In genomic region chr5:123150641-123151040, GRCm38 (mm10) we compare ENCODE assay signal across 9 mouse cellular contexts. TPM values are rescaled to one million over a fixed set of nuclear protein-coding genes. Genes with fewer than 3 reads are reported as not detected.
A peak's percentile ranks its signal among the peaks of the same experiment; 100 is the strongest.
DNase-seq lines count a peak whose midpoint lies in the region; ATAC-seq and TF ChIP-seq lines count a peak whose summit lies in the region.
"Had no signal": no experiment of that assay in that cellular context is flagged by ENCODE, and none has a peak within 500 bp of the region (broad histone marks: within the 10 kb centered on the region; RNA-seq: fewer than 3 reads in every experiment).

No protein-coding gene starts in this region.

- no peak for ATAC-seq in hindbrain, embryonic 13.5 days (ENCODE audit: low FRiP score)
- ATAC-seq in stomach, postnatal 0 days (ENCODE audit: low FRiP score, low TSS enrichment), result peak; percentile 0; the same call in 1 of the 2 replicates
- no peak for ATAC-seq in frontal cortex, adult (ENCODE audit: low TSS enrichment)
- ATAC-seq: Patski had no signal

- H3K27me3 ChIP-seq in heart, embryonic 10.5 days (ENCODE audit: insufficient read depth, poor library complexity, severe bottlenecking), result no peaks in the 10 kb centered on the region
- no peaks in the 10 kb centered on the region for H3K27me3 ChIP-seq in hindbrain, embryonic 13.5 days
- no peaks in the 10 kb centered on the region for H3K27me3 ChIP-seq in stomach, postnatal 0 days (ENCODE audit: control insufficient read depth, insufficient read depth, low read length)
- H3K27me3 ChIP-seq: Patski had no signal

- peak overlapping the region; percentile 61 for H3K4me2 ChIP-seq in hindbrain, embryonic 13.5 days
- H3K4me2 ChIP-seq in stomach, postnatal 0 days (replicated peaks; ENCODE audit: low read depth), result peak overlapping the region; percentile 48

- H3K27ac ChIP-seq in heart, embryonic 10.5 days, result 0 out of 2 replicates have a peak overlapping the region, but pooled peaks have one; percentile 44
- peak overlapping the region; percentile 94 for H3K27ac ChIP-seq in bone marrow, adult 2 months (ENCODE audit: control insufficient read depth, insufficient read depth, low read depth, low read length, poor library complexity)
- H3K27ac ChIP-seq in hindbrain, embryonic 13.5 days, result peak overlapping the region; percentile 13; the same call in 1 of the 2 replicates
- H3K27ac ChIP-seq in stomach, postnatal 0 days (replicated peaks), result no peak overlapping the region

- H3K4me1 ChIP-seq in heart, embryonic 10.5 days, result peaks cover 52% of the 10 kb centered on the region
- H3K4me1 ChIP-seq in bone marrow, adult 2 months (ENCODE audit: control insufficient read depth, insufficient read depth, low read length), result peaks cover 15% of the 10 kb centered on the region
- peaks cover 67% of the 10 kb centered on the region for H3K4me1 ChIP-seq in hindbrain, embryonic 13.5 days (replicated peaks)
- H3K4me1 ChIP-seq in stomach, postnatal 0 days (replicated peaks; ENCODE audit: control insufficient read depth, insufficient read depth), result peaks cover 4% of the 10 kb centered on the region

- H3K9me3 ChIP-seq in heart, embryonic 10.5 days, result no peaks in the 10 kb centered on the region
- H3K9me3 ChIP-seq in hindbrain, embryonic 13.5 days, result no peaks in the 10 kb centered on the region
- no peaks in the 10 kb centered on the region for H3K9me3 ChIP-seq in stomach, postnatal 0 days (ENCODE audit: control insufficient read depth, low read length)

- WGBS in heart, embryonic 10.5 days, result 54% methylated on average over 7 of the region's 7 CpGs
- 3% methylated on average over 7 of the region's 7 CpGs for WGBS in bone marrow, adult 2 months
- 58% methylated on average over 7 of the region's 7 CpGs for WGBS in hindbrain, embryonic 13.5 days
- 21% methylated on average over 7 of the region's 7 CpGs for WGBS in stomach, postnatal 0 days

- peak overlapping the region; percentile 46; the same call in 1 of the 2 replicates for H3K4me3 ChIP-seq in heart, embryonic 10.5 days
- H3K4me3 ChIP-seq in bone marrow, adult 2 months (replicated peaks; ENCODE audit: control insufficient read depth, low read depth, low read length), result peak overlapping the region; percentile 71
- peak overlapping the region; percentile 44 for H3K4me3 ChIP-seq in hindbrain, embryonic 13.5 days
- peak overlapping the region; percentile 30; the same call in 1 of the 2 replicates for H3K4me3 ChIP-seq in stomach, postnatal 0 days (ENCODE audit: low read depth, low read length)

- H3K9ac ChIP-seq in hindbrain, embryonic 13.5 days, result peak overlapping the region; percentile 64
- H3K9ac ChIP-seq in stomach, postnatal 0 days (ENCODE audit: low read length), result peak overlapping the region; percentile 31; the same call in 1 of the 2 replicates

- TF ChIP-seq CTCF in bone marrow, adult 2 months (IDR thresholded peaks at IDR 0.05; ENCODE audit: control insufficient read depth, insufficient read depth, low read length), result no peak
- no peak for TF ChIP-seq CTCF in stomach, postnatal 0 days (IDR thresholded peaks at IDR 0.05; ENCODE audit: low read depth)

- DNase-seq in heart, embryonic 10.5 days (ENCODE audit: low spot score), result no peak
- DNase-seq in heart, postnatal 14 days, result no peak
- peak; percentile 46 to 48 for DNase-seq in lung, postnatal 4 days
- DNase-seq in stomach, postnatal 0 days (ENCODE audit: low spot score), result no peak
- no peak for DNase-seq in left cerebral cortex, postnatal 14 days (ENCODE audit: low spot score in 2 of 2)

- intact Hi-C loops in heart, postnatal 14 days (cut with DNase I), result no loop called here
- intact Hi-C loops in left cerebral cortex, postnatal 14 days (cut with DNase I), result no loop called here

- TF ChIP-seq POLR2A in bone marrow, adult 2 months (IDR thresholded peaks at IDR 0.05; ENCODE audit: borderline replicate concordance, control insufficient read depth, low read depth, low read length), result no peak

- no peak for TF ChIP-seq EP300 in stomach, postnatal 0 days (optimal IDR thresholded peaks at IDR 0.05)

- H3K36me3 ChIP-seq in heart, embryonic 10.5 days, result peaks cover 93% of the 10 kb centered on the region
- peaks cover 69% of the 10 kb centered on the region for H3K36me3 ChIP-seq in hindbrain, embryonic 13.5 days
- peaks cover 30% of the 10 kb centered on the region for H3K36me3 ChIP-seq in stomach, postnatal 0 days (ENCODE audit: control insufficient read depth, insufficient read depth, low read length)

RNA-seq across cellular contexts. Expression of gene Setd1b, which starts 8.6 kb away (rescaled TPM):
- polyA plus RNA-seq in heart, embryonic 10.5 days (2016; fragmentation: Nextera tagmentation; extraction: Ambion mirVana), result 5.4 and 9.8 TPM in 2 replicates
- total RNA-seq in heart, postnatal 14 days (2021), result 10 to 100 TPM; 18.1 to 21.3 TPM
- polyA plus RNA-seq in bone marrow, adult 2 months (2011; ENCODE audit: insufficient read depth, insufficient read length, low replicate concordance, missing spikeins), result 27.7 and 34.2 TPM in 2 replicates
- 12.9 and 13.1 TPM in 2 replicates for polyA plus RNA-seq in hindbrain, embryonic 13.5 days (2015; fragmentation: Nextera tagmentation; extraction: Ambion mirVana)
- polyA plus RNA-seq in stomach, postnatal 0 days (2015; fragmentation: Nextera tagmentation; extraction: Ambion mirVana), result 4.5 and 4.7 TPM in 2 replicates
- total RNA-seq in left cerebral cortex, postnatal 14 days (2021), result 10 to 100 TPM; 31.3 to 31.4 TPM

RNA-seq across cellular contexts. Expression of gene Rhof, which starts 18.1 kb away (rescaled TPM):
- 1.5 and 1.7 TPM in 2 replicates for polyA plus RNA-seq in heart, embryonic 10.5 days (2016; fragmentation: Nextera tagmentation; extraction: Ambion mirVana)
- total RNA-seq in heart, postnatal 14 days (2021), result under 1 TPM; 0.48 to 0.61 TPM
- 4.0 and 7.2 TPM in 2 replicates for polyA plus RNA-seq in bone marrow, adult 2 months (2011; ENCODE audit: insufficient read depth, insufficient read length, low replicate concordance, missing spikeins)
- 5.1 and 5.8 TPM in 2 replicates for polyA plus RNA-seq in hindbrain, embryonic 13.5 days (2015; fragmentation: Nextera tagmentation; extraction: Ambion mirVana)
- polyA plus RNA-seq in stomach, postnatal 0 days (2015; fragmentation: Nextera tagmentation; extraction: Ambion mirVana), result 18.6 and 22.3 TPM in 2 replicates
- 10 to 100 TPM; 54.3 to 56.3 TPM for total RNA-seq in left cerebral cortex, postnatal 14 days (2021)

RNA-seq across cellular contexts. Expression of gene Psmd9, which starts 18.6 kb away (rescaled TPM):
- 73.2 and 85.3 TPM in 2 replicates for polyA plus RNA-seq in heart, embryonic 10.5 days (2016; fragmentation: Nextera tagmentation; extraction: Ambion mirVana)
- total RNA-seq in heart, postnatal 14 days (2021), result 10 to 100 TPM; 17.8 to 18.0 TPM
- polyA plus RNA-seq in bone marrow, adult 2 months (2011; ENCODE audit: insufficient read depth, insufficient read length, low replicate concordance, missing spikeins), result 70.7 and 83.3 TPM in 2 replicates
- 76.0 and 79.3 TPM in 2 replicates for polyA plus RNA-seq in hindbrain, embryonic 13.5 days (2015; fragmentation: Nextera tagmentation; extraction: Ambion mirVana)
- polyA plus RNA-seq in stomach, postnatal 0 days (2015; fragmentation: Nextera tagmentation; extraction: Ambion mirVana), result 48.6 and 51.4 TPM in 2 replicates
- total RNA-seq in left cerebral cortex, postnatal 14 days (2021), result 10 to 100 TPM; 29.2 to 29.7 TPM

RNA-seq across cellular contexts. Expression of gene Hpd, which starts 31.9 kb away (rescaled TPM):
- polyA plus RNA-seq in heart, embryonic 10.5 days (2016; fragmentation: Nextera tagmentation; extraction: Ambion mirVana), result 0.35 TPM in 1 of 2 replicates, not detected in the other
- under 1 TPM in 1 of 2 experiments, not detected in 1; 0.41 TPM for total RNA-seq in heart, postnatal 14 days (2021)
- polyA plus RNA-seq in bone marrow, adult 2 months (2011; ENCODE audit: insufficient read depth, insufficient read length, low replicate concordance, missing spikeins), result 3.2 and 21.0 TPM in 2 replicates
- not detected in 2 replicates for polyA plus RNA-seq in hindbrain, embryonic 13.5 days (2015; fragmentation: Nextera tagmentation; extraction: Ambion mirVana)
- polyA plus RNA-seq in stomach, postnatal 0 days (2015; fragmentation: Nextera tagmentation; extraction: Ambion mirVana), result 0.69 and 0.99 TPM in 2 replicates
- total RNA-seq in left cerebral cortex, postnatal 14 days (2021), result not detected
- polyA plus RNA-seq: Patski had no signal

Comparison
In these comparisons a context has a peak if more than half of its experiments do, and no peak if none do; other contexts are left out.
1. DNase-seq: peak in lung, postnatal 4 days (2 of 2); none in heart, embryonic 10.5 days (single experiment), heart, postnatal 14 days (0 of 2), stomach, postnatal 0 days (single experiment) and left cerebral cortex, postnatal 14 days (0 of 2).
2. Peak in every context shown above with its lines, with median percentiles within 50 percentile points of each other: H3K4me3 ChIP-seq.